Mouse (Mus musculus) thymus, adult 2 months (tissue): ENCODE results near the gene Tia1. TPM values are rescaled to one million over a fixed set of nuclear protein-coding genes. Genes with fewer than 3 reads are reported as not detected.

Experiments used
- DNase-seq: peaks from one replicate; pipeline ENCODE4 v3.0.0; 2021
- H3K27ac ChIP-seq: fragments of 200-500 bp; 2 replicates; pipeline ENCODE4 v1.5.1; 2012; ENCODE audit warnings: low read length, control low read depth; ENCODE audit not compliant: control insufficient read depth, insufficient read depth
- H3K27me3 ChIP-seq: fragments of 200-500 bp; 2 replicates; pipeline ENCODE4 v1.6.1; 2012; ENCODE audit warnings: mild to moderate bottlenecking, low read length, moderate library complexity, mixed read lengths; ENCODE audit not compliant: control insufficient read depth, insufficient read depth
- H3K36me3 ChIP-seq: fragments of 200-500 bp; 2 replicates; pipeline ENCODE4 v1.6.1; 2012; ENCODE audit warnings: mild to moderate bottlenecking, low read length, moderate library complexity; ENCODE audit not compliant: control insufficient read depth, insufficient read depth
- H3K4me1 ChIP-seq: fragments of 200-500 bp; replicated peaks from 2 replicates; pipeline ENCODE4 v1.6.1; 2012; ENCODE audit warnings: low read length; ENCODE audit not compliant: control insufficient read depth, insufficient read depth
- H3K4me3 ChIP-seq: fragments of 200-500 bp; 2 replicates; pipeline ENCODE4 v1.5.1; 2012; ENCODE audit warnings: mild to moderate bottlenecking, low read length, control low read depth, moderate library complexity; ENCODE audit not compliant: control insufficient read depth, insufficient read depth
- CTCF ChIP-seq: fragments of 200-500 bp; IDR thresholded peaks from 2 replicates; pipeline ENCODE4 v1.5.1; 2012; ENCODE audit warnings: mild to moderate bottlenecking, control low read depth, low read length, moderate library complexity, borderline replicate concordance; ENCODE audit not compliant: control insufficient read depth, poor library complexity, insufficient read depth; ENCODE audit errors: extremely low read depth
- POLR2A ChIP-seq: fragments of 200-500 bp; IDR thresholded peaks from 2 replicates; pipeline ENCODE4 v1.6.1; 2012; ENCODE audit warnings: mild to moderate bottlenecking, low read length, control low read depth, moderate library complexity; ENCODE audit not compliant: control insufficient read depth, poor library complexity, insufficient read depth; ENCODE audit errors: extremely low read depth
- WGBS: fragments of 180-500 bp; shearing (Covaris S2); methylation state at CpG from one replicate; pipeline ENCODE4 v1.1.7; 2018; 5-methylcytosine and 5-hydroxymethylcytosine counted together
- polyA plus RNA-seq: library from polyadenylated mRNA; depleted of rRNA; stranded (reverse); fragments of >200 nt; gene quantifications from 2 replicates; pipeline ENCODE4 v1.2.3, GENCODE M21; 2012; rRNA removed

Gene Tia1
- polyA plus RNA-seq, 1 experiment: 83.4 TPM

DNA sequence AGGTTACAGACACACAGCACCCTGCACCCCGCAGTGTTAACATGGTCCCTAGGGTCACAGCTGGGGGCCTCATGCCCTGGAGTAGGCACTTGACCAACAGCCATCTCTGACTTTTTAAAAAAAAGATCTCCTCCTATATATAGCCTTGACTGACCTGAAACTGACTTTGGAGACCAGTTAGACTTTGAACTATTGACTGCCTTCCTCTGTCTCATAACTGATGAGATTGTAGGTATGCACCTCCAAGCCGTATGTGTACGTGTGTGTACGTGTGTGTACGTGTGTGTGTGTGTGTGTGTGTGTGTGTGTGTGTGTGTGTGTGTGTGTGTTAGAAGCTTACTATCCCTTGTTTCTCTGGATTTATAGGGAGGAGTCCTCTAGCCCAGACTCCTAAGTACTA lies 77.9 kb downstream of the Tia1 start:
- DNase-seq: no peak
- no peaks in the 10 kb centered on the region for H3K27me3 ChIP-seq
- no peak for TF ChIP-seq CTCF
- no peak for TF ChIP-seq POLR2A
- WGBS: 91% methylated on average over 5 of the region's 5 CpGs
- no peak overlapping the region for H3K27ac ChIP-seq
- H3K36me3 ChIP-seq: no peaks in the 10 kb centered on the region
- peaks cover 9% of the 10 kb centered on the region for H3K4me1 ChIP-seq
- H3K4me3 ChIP-seq: no peak overlapping the region

Other genes with a start within 250 kb of the Tia1 start
- 0.84 and 2.1 TPM in 2 replicates for gene Tgfa, start 209.0 kb upstream of the Tia1 start, polyA plus RNA-seq
- gene Fam136a, start 38.6 kb upstream of the Tia1 start, polyA plus RNA-seq: 14.3 and 15.3 TPM in 2 replicates
- gene Snrpg, start 32.9 kb upstream of the Tia1 start, polyA plus RNA-seq: 67.2 and 87.1 TPM in 2 replicates
- 14.9 and 15.8 TPM in 2 replicates for gene Pcyox1, start 7.1 kb upstream of the Tia1 start, polyA plus RNA-seq
- gene Gm44790, start 22.4 kb downstream of the Tia1 start, polyA plus RNA-seq: 32.3 and 32.5 TPM in 2 replicates
- gene C87436, start 34.2 kb downstream of the Tia1 start, polyA plus RNA-seq: 14.9 and 16.6 TPM in 2 replicates
- gene Pcbp1, start 122.1 kb downstream of the Tia1 start, polyA plus RNA-seq: 291 and 363 TPM in 2 replicates
- 7.6 and 10.1 TPM in 2 replicates for gene Asprv1, start 223.9 kb downstream of the Tia1 start, polyA plus RNA-seq